Mouse (Mus musculus) adrenal gland, postnatal 4 days (tissue): Measurements from ENCODE around the gene Eif4g1. TPM values are rescaled to one million over a fixed set of nuclear protein-coding genes. Genes with fewer than 3 reads are reported as not detected.
A peak's percentile ranks its signal among the peaks of the same experiment; 100 is the strongest.

Source experiments
- DNase-seq, 2 experiments: peaks; one replicate each; pipeline ENCODE4 v3.0.0; 2021 to 2022; ENCODE audit warnings: low spot score in 2 of 2, mixed read lengths in 2 of 2
- total RNA-seq, 2 experiments: library from RNA; stranded (reverse); gene quantifications; 2 replicates each; pipeline ENCODE4 v1.2.3; 2021

Eif4g1 gene
- total RNA-seq, 2 experiments from 2014 or later: 400 to 415 TPM

DNA sequence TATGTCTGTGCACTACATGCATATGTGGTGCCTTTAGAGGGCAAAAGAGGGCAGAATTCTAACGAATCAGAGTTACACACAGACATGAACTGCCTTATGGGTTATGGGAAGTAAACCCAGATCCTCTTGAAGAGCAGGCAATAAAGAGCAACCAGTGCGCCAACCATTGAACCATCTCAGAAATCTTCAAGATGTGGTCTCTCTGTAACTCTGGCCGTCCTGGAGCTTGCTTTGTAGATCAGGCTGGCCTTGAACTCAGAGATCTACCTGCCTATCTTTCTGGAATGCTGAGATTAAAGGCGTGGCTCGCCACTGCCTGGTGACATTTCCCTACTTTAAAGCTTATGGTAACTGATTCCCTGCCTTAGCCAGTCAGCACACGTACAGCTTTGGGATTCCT, 3.8 kb downstream of the Eif4g1 start:
- DNase-seq: no peak

DNA sequence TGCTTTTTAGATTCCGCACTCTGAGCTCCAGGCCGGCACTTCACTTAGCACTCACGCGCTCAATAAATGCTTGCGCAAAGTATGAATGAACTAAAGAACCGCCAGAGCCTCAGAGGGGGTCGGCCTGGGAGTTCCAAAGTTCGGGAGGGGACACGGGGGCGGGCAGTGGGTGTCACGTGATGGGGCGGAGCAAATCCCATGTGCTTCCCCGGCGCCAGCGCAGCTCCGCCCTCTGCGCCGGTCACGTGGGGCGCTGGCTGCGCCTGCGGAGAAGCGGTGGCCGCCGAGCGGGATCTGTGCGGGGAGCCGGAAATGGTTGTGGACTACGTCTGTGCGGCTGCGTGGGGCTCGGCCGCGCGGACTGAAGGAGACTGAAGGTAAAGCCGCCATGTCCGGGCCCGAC, 4.4 kb downstream of the Eif4g1 start:
- peak; percentile 87 to 88 for DNase-seq

- peak; percentile 37 to 42 for DNase-seq
Observed at GRCm38 (mm10) chr16:20672965-20673705, 5.0 kb downstream of the Eif4g1 start.

- peak in 1 of 2 experiments; percentile 31 for DNase-seq
Observed at GRCm38 (mm10) chr16:20673706-20674303, 5.7 kb downstream of the Eif4g1 start.

GRCm38 (mm10) chr16:20675213-20675612, 7.1 kb downstream of the Eif4g1 start:
- no peak for DNase-seq

GRCm38 (mm10) chr16:20676702-20677101, 8.6 kb downstream of the Eif4g1 start:
- no peak for DNase-seq

DNA sequence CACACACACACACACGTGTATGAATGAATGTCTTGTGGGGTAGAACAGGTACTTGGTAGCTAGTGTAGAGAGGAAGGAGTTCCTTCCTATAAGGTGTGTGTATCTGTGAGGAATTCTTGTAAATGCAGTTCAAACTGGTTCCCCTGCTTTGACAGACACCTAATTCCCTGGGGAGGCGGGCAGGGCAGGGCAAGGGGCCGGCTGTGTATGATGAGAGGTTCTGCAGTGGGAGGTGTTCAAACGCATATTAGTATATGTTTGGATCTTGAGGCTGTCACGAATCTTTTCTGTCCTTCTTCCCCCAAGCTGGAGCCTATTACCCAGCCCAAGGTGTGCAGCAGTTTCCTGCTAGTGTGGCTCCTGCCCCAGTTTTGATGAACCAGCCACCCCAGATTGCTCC, 9.3 kb downstream of the Eif4g1 start:
- DNase-seq: no peak

GRCm38 (mm10) chr16:20677974-20678675, 10.0 kb downstream of the Eif4g1 start:
- peak; percentile 74 to 86 for DNase-seq

- DNase-seq: no peak
Observed at GRCm38 (mm10) chr16:20690774-20691173, 22.7 kb downstream of the Eif4g1 start.

DNA sequence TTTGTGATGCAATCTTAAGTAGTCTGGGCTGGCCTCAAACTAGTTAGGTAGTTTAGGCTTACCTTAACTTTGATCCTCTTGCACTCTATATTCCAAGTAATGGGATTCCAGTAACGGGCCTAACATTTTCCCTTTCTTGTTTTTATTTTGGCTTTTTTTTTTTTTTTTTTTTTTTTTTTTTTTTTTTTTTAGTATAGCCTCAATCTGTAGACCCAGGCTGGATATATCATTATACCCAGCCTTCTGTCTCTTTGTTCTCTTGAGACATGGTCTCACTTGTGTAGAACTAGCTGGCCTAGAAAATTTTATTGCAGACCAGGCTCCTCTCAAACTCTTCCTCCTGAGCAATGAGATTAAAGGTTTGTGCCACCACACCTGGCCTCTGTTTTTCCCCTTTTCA, 23.5 kb downstream of the Eif4g1 start:
- DNase-seq: no peak

DNA sequence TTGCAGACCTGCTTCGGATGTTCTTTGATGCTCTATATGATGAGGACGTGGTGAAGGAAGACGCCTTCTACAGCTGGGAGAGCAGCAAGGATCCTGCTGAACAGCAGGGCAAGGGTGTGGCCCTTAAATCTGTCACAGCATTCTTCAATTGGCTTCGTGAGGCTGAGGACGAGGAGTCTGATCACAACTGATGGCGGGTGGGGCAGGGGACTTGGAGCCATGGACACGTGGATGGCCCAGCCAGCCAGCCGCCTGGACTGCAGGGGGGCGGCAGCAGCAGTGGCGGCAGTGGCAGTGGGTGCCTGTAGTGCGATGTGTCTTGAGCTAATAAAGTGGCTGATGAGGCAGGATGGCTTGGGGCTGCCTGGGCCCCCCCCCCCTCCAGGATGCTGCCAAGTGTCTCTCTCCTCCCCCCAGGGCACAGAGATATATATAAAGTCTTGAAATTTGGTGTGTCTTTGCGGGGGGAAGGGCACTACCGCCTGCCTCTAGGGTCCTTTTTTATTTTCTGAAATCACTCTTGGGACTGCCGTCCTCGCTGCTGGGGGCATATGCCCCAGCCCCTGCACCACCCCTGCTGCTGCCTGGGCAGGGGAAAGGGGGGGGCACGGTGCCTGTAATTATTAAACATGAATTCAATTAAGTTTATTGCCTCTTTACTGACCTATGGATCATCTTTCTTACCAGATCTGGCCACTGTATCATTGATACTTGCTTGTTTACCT, 24.3 kb downstream of the Eif4g1 start:
- no peak for DNase-seq

DNA sequence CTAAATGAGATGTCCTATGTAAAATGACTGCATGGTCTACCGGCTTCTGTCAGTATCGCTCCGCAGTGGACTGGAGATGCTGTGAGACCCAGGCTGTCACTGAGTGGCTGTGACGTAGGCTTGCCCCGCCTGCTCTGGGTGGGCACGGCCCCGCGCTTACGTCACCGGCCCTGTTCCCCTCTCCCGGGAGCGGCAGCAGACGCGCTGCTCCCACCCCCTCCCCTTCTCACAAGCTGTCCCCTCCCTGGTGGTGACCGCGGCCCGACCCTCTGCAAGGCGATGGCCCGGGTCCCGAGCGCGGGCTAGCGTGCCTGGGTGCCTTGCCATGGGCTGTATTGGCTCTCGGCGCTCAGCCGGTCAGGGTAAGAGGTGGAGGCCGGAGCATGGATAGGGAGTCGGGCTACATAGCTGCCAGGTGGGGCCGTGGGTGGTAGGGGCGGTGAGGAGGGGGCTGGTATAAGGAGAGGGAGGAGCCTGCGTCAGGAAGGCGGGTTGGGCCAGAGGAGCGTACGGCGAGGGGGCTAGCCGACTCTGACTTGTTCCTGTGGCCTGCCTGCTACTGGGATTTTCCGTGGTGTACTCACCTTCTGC, 25.1 kb downstream of the Eif4g1 start, which contains the start of gene Fam131a:
Gene Fam131a (plus strand): TSS at position 131 of the 591 bp plus-strand sequence.
- peak; percentile 53 to 71 for DNase-seq

DNA sequence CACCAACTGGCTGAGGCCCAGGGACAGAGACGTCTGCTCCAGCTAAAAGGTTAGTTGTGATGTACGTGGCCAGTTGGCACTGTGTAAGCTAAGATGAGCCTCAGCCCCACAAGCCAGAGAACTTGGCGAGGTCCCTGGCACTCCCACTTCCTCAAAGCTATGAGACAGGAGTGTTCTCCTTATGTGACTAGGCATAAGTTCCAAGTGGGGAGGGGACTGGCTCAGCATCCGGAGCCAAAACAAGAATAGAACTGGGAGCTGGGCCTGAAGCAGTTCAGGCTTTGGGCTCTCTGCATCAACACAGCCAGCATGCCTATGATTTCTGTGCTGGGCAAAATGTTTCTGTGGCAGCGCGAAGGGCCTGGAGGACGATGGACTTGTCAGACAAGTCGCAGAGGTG, 26.7 kb downstream of the Eif4g1 start:
- DNase-seq: no peak

GRCm38 (mm10) chr16:20695622-20696323, 27.7 kb downstream of the Eif4g1 start:
- DNase-seq: peak; percentile 68 to 74

- no peak for DNase-seq
Observed at GRCm38 (mm10) chr16:20699266-20699665, 31.2 kb downstream of the Eif4g1 start.

DNA sequence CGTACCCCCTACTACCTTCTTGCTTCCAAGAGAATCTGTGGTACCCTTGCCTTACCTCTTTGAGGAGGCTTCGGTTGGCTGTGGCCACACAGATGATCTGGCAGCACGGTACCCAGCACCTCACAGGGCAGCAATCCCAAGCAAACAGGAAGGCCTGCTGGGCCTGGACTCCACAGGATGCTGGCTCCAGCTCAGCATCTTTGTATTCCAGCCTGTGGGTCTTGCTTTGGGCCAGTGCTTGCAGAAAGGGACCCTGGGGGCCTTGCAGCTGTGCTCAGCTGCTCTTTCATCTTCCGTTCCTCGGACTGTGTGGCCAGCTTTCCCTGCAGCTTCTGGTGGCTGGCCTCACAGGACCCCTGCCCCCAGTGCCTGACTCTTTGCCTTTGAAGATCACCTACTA, 31.9 kb downstream of the Eif4g1 start:
- DNase-seq: no peak

- no peak for DNase-seq
Observed at GRCm38 (mm10) chr16:20701316-20701715, 33.2 kb downstream of the Eif4g1 start.

DNA sequence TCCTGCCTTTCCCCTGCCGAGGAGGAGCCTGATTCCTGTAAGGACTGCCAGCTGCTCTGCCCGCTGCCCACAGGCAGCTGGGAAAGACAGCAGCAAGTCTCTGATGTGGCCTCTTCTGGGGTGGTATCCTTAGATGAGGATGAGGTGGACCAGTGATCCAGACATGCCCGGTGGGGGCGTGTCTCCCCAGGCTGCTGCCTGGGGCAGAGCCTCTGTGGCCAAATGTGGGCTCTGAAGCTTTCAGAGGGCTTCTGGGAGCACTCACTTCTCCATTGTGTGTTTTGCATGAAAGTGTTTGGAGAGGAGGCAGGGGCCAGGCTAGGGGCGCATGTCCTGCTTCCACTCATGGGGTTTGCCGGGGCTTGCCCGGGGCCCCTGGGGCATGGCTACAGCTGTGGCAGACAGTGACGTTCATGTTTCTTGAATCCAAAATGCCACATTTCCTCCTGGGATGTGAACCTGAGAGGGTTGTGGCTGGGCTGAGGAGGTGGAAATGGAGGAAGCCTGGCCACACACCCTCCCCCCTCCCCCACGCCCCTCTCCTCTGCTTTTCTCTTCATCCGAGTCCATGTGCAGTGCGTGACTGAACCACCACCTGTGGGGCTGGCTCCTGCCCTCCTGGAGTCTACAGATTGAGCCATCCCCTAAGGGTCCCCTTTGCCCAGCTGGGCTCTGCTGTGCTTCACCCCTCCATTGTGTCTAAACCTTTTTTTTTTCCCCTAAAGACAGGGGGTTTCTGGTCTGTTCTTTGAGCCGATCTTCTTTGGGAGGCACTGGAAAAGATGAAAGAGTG, 33.8 kb downstream of the Eif4g1 start:
- no peak for DNase-seq

DNA sequence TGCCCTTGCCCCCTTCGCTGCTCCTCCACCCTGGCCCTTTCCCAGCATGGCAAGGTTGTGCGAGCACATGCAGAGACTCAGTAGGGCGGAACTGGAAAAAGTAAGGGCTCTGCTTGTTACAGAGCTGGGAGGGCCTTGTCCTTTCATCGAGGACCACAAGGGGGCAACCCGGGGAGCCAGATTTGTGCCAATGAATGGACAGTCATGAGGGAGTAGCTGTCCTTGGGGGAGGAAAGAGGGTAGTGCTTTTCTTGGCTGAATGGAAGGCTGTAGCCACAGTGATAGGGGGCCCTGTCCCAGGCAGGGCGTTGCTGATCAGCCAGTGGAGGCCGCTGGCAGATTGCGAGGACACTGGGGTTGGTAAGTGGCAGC, 34.4 kb downstream of the Eif4g1 start:
- DNase-seq: peak; percentile 60 to 75

DNA sequence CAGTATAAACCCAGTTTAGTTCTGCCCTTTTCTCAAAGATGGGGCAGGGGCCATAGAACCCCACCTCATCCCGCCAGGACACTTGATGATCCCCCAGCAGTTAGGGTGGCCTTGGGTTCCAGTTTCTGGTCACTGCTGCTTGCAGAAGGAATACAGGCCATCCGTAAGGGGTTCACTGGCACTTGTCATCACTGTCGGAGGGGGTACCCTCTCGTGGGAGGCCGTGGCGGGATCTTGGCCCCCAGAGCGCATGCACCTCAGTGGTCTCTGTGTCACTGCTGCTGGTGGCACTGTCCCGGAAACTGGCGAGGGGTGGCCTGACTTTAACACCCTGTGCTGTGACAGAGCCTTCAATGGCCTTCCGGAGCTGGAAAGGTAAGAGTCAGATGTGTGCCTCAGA, 35.0 kb downstream of the Eif4g1 start:
- DNase-seq: no peak
